Mouse (Mus musculus): Measurements from ENCODE around the gene Rasgrf2.

DNA sequence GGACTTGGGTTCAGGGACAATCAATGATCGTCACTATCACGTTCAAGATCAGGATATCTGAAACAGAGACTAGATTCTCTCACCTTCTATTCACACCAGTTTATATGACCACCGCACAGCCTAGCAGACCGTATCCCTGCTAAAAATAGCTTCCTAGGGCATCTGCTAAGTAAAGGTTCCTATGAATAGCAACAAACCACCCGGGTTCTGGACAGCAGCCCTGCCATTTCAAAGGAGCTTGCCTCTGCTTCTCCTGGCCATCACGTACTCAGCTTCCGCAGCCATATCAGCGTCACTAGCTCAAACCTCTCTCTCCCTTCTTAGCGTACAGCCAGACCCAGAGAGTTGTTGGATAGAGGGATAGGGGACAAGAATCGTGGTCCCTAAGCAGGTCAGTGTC lies 254.1 kb downstream of the Rasgrf2 start:
- TF ChIP-seq GATA1 (IDR thresholded peaks at IDR 0.05; ENCODE audit: borderline replicate concordance, low read length), result no peak
- TF ChIP-seq CTCF (IDR thresholded peaks at IDR 0.05; ENCODE audit: low read depth, low read length), result no peak

Data from G1E (cell line).